Mouse (Mus musculus): Measurements from ENCODE around the gene Zc3h4. TPM values are rescaled to one million over a fixed set of nuclear protein-coding genes. Genes with fewer than 3 reads are reported as not detected.

The Zc3h4 gene
- total and polyA plus RNA-seq, 2 experiments from 2014 or later: 5.0 to 16.5 TPM

GRCm38 (mm10) chr7:16474445-16474844 lies 73.7 kb downstream of the Zc3h4 start:
- ATAC-seq (ENCODE audit: insufficient read depth, low read depth): no peak
- Histone ChIP-seq H3K9me3 (replicated peaks; ENCODE audit: control insufficient read depth, low read length) (no peaks in the 10 kb centered on the region), H3K4me2 (ENCODE audit: low read depth, low read length) (no peak overlapping the region), H3K36me3 (replicated peaks; ENCODE audit: control insufficient read depth, insufficient read depth, low read length) (no peaks in the 10 kb centered on the region), H3K27ac (ENCODE audit: low read depth) (no peak overlapping the region), H3K9ac (replicated peaks; ENCODE audit: low read depth, low read length) (no peak overlapping the region), H3K27me3 (ENCODE audit: control insufficient read depth, insufficient read depth, low read length) (peaks cover 59% of the 10 kb centered on the region), H3K4me3 (ENCODE audit: low read depth, low read length) (peak overlapping the region; percentile 27), H3K4me1 (ENCODE audit: control insufficient read depth, insufficient read depth) (no peaks in the 10 kb centered on the region; the same call in 1 of the 2 replicates)
- DNase-seq (ENCODE audit: low spot score): no peak
- WGBS: 5% methylated on average over 33 of the region's 33 CpGs
- TF ChIP-seq CTCF (IDR thresholded peaks at IDR 0.05; ENCODE audit: low read depth) (no peak), EP300 (IDR thresholded peaks at IDR 0.05; ENCODE audit: low read depth) (no peak)

- H3K36me3 ChIP-seq (replicated peaks; ENCODE audit: control insufficient read depth, insufficient read depth, low read length): no peaks in the 10 kb centered on the region
- no peak overlapping the region for H3K9ac ChIP-seq (replicated peaks; ENCODE audit: low read depth, low read length)
- H3K4me1 ChIP-seq (ENCODE audit: control insufficient read depth, insufficient read depth): no peaks in the 10 kb centered on the region; the same call in 1 of the 2 replicates
- peak overlapping the region; percentile 13; the same call in 1 of the 2 replicates for H3K4me2 ChIP-seq (ENCODE audit: low read depth, low read length)
- no peak for DNase-seq (ENCODE audit: low spot score)
- H3K27ac ChIP-seq (ENCODE audit: low read depth): no peak overlapping the region
- TF ChIP-seq EP300 (IDR thresholded peaks at IDR 0.05; ENCODE audit: low read depth) (no peak), CTCF (IDR thresholded peaks at IDR 0.05; ENCODE audit: low read depth) (no peak)
- no peaks in the 10 kb centered on the region for H3K9me3 ChIP-seq (replicated peaks; ENCODE audit: control insufficient read depth, low read length)
- ATAC-seq (ENCODE audit: insufficient read depth, low read depth): no peak
- H3K27me3 ChIP-seq (ENCODE audit: control insufficient read depth, insufficient read depth, low read length): peaks cover 59% of the 10 kb centered on the region
- peak overlapping the region; percentile 35 for H3K4me3 ChIP-seq (ENCODE audit: low read depth, low read length)
- WGBS: 3% methylated on average over 23 of the region's 23 CpGs
Observed at GRCm38 (mm10) chr7:16475321-16475720, 74.6 kb downstream of the Zc3h4 start.

GRCm38 (mm10) chr7:16475764-16476599 lies 75.3 kb downstream of the Zc3h4 start:
- peaks cover 62% of the 10 kb centered on the region for H3K27me3 ChIP-seq (ENCODE audit: control insufficient read depth, insufficient read depth, low read length)
- no peak for TF ChIP-seq EP300 (IDR thresholded peaks at IDR 0.05; ENCODE audit: low read depth)
- no peak for TF ChIP-seq CTCF (IDR thresholded peaks at IDR 0.05; ENCODE audit: low read depth)
- no peak for DNase-seq (ENCODE audit: low spot score)
- no peak overlapping the region for H3K27ac ChIP-seq (ENCODE audit: low read depth)
- no peaks in the 10 kb centered on the region for H3K36me3 ChIP-seq (replicated peaks; ENCODE audit: control insufficient read depth, insufficient read depth, low read length)
- H3K9ac ChIP-seq (replicated peaks; ENCODE audit: low read depth, low read length): no peak overlapping the region
- no peak for ATAC-seq (ENCODE audit: insufficient read depth, low read depth)
- peak overlapping the region; percentile 35 for H3K4me3 ChIP-seq (ENCODE audit: low read depth, low read length)
- no peaks in the 10 kb centered on the region; the same call in 1 of the 2 replicates for H3K4me1 ChIP-seq (ENCODE audit: control insufficient read depth, insufficient read depth)
- peak overlapping the region; percentile 54 for H3K4me2 ChIP-seq (ENCODE audit: low read depth, low read length)
- under 1% methylated on average over 41 of the region's 59 CpGs for WGBS
- no peaks in the 10 kb centered on the region for H3K9me3 ChIP-seq (replicated peaks; ENCODE audit: control insufficient read depth, low read length)

- Histone ChIP-seq H3K9ac (replicated peaks; ENCODE audit: low read depth, low read length) (no peak overlapping the region), H3K36me3 (replicated peaks; ENCODE audit: control insufficient read depth, insufficient read depth, low read length) (no peaks in the 10 kb centered on the region), H3K9me3 (replicated peaks; ENCODE audit: control insufficient read depth, low read length) (no peaks in the 10 kb centered on the region), H3K27me3 (ENCODE audit: control insufficient read depth, insufficient read depth, low read length) (peaks cover 58% of the 10 kb centered on the region), H3K4me3 (ENCODE audit: low read depth, low read length) (peak overlapping the region; percentile 35), H3K4me1 (ENCODE audit: control insufficient read depth, insufficient read depth) (no peaks in the 10 kb centered on the region; the same call in 1 of the 2 replicates), H3K4me2 (ENCODE audit: low read depth, low read length) (peak overlapping the region; percentile 54), H3K27ac (ENCODE audit: low read depth) (no peak overlapping the region)
- TF ChIP-seq CTCF (IDR thresholded peaks at IDR 0.05; ENCODE audit: low read depth): no peak
- TF ChIP-seq EP300 (IDR thresholded peaks at IDR 0.05; ENCODE audit: low read depth): no peak
- WGBS: 2% methylated on average over 30 of the region's 34 CpGs
- DNase-seq (ENCODE audit: low spot score) (no peak), ATAC-seq (ENCODE audit: insufficient read depth, low read depth) (peak; percentile 50; the same call in 1 of the 2 replicates)
Observed at GRCm38 (mm10) chr7:16476600-16476989, 75.9 kb downstream of the Zc3h4 start.

GRCm38 (mm10) chr7:16477628-16478027 lies 76.9 kb downstream of the Zc3h4 start, which contains the start of gene Npas1:
TSS of gene Npas1 (minus strand) at chr7:16477728.
- ATAC-seq (ENCODE audit: insufficient read depth, low read depth): no peak
- no peak for DNase-seq (ENCODE audit: low spot score)
- H3K4me3 ChIP-seq (ENCODE audit: low read depth, low read length): peak within 1 kb of the TSS; percentile 35
- H3K4me1 ChIP-seq (ENCODE audit: control insufficient read depth, insufficient read depth): no peaks in the 10 kb centered on the region; the same call in 1 of the 2 replicates
- peaks cover 49% of the 10 kb centered on the region for H3K27me3 ChIP-seq (ENCODE audit: control insufficient read depth, insufficient read depth, low read length)
- no peak within 1 kb of the TSS for H3K9ac ChIP-seq (replicated peaks; ENCODE audit: low read depth, low read length)
- no peaks in the 10 kb centered on the region for H3K36me3 ChIP-seq (replicated peaks; ENCODE audit: control insufficient read depth, insufficient read depth, low read length)
- no peaks in the 10 kb centered on the region for H3K9me3 ChIP-seq (replicated peaks; ENCODE audit: control insufficient read depth, low read length)
- H3K27ac ChIP-seq (ENCODE audit: low read depth): no peak within 1 kb of the TSS
- TF ChIP-seq CTCF (IDR thresholded peaks at IDR 0.05; ENCODE audit: low read depth): no peak
- TF ChIP-seq EP300 (IDR thresholded peaks at IDR 0.05; ENCODE audit: low read depth): no peak
- WGBS: 82% methylated on average over 8 of the region's 8 CpGs
- peak within 1 kb of the TSS; percentile 54 for H3K4me2 ChIP-seq (ENCODE audit: low read depth, low read length)

Other genes starting within 250 kb of the Zc3h4 start
- gene Meis3, start 225.8 kb upstream of the Zc3h4 start, total RNA-seq (2014; rRNA removed; ENCODE audit: low replicate concordance): 8.1 and 9.3 TPM in 2 replicates
- 7.7 and 9.1 TPM in 2 replicates for gene Meis3, start 225.8 kb upstream of the Zc3h4 start, polyA plus RNA-seq (2015; fragmentation: Nextera tagmentation; extraction: Ambion mirVana)
- 16.7 and 19.8 TPM in 2 replicates for gene Dhx34, start 178.9 kb upstream of the Zc3h4 start, total RNA-seq (2014; rRNA removed; ENCODE audit: low replicate concordance)
- 6.1 and 7.2 TPM in 2 replicates for gene Dhx34, start 178.9 kb upstream of the Zc3h4 start, polyA plus RNA-seq (2015; fragmentation: Nextera tagmentation; extraction: Ambion mirVana)
- gene C5ar2, start 156.8 kb upstream of the Zc3h4 start, total RNA-seq (2014; rRNA removed; ENCODE audit: low replicate concordance): 0.04 and 0.65 TPM in 2 replicates
- gene C5ar2, start 156.8 kb upstream of the Zc3h4 start, polyA plus RNA-seq (2015; fragmentation: Nextera tagmentation; extraction: Ambion mirVana): 0.60 and 0.67 TPM in 2 replicates
- gene C5ar1, start 141.4 kb upstream of the Zc3h4 start, total RNA-seq (2014; rRNA removed; ENCODE audit: low replicate concordance): 2.0 and 3.3 TPM in 2 replicates
- 1.9 and 2.2 TPM in 2 replicates for gene C5ar1, start 141.4 kb upstream of the Zc3h4 start, polyA plus RNA-seq (2015; fragmentation: Nextera tagmentation; extraction: Ambion mirVana)
- 9.8 and 10.7 TPM in 2 replicates for gene Inafm1, start 127.3 kb upstream of the Zc3h4 start, total RNA-seq (2014; rRNA removed; ENCODE audit: low replicate concordance)
- 7.7 and 9.6 TPM in 2 replicates for gene Inafm1, start 127.3 kb upstream of the Zc3h4 start, polyA plus RNA-seq (2015; fragmentation: Nextera tagmentation; extraction: Ambion mirVana)
- 5.7 and 43.7 TPM in 2 replicates for gene Ccdc9, start 114.1 kb upstream of the Zc3h4 start, total RNA-seq (2014; rRNA removed; ENCODE audit: low replicate concordance)
- gene Ccdc9, start 114.1 kb upstream of the Zc3h4 start, polyA plus RNA-seq (2015; fragmentation: Nextera tagmentation; extraction: Ambion mirVana): 4.7 and 7.2 TPM in 2 replicates
- 7.3 and 14.6 TPM in 2 replicates for gene Bbc3, start 92.5 kb upstream of the Zc3h4 start, total RNA-seq (2014; rRNA removed; ENCODE audit: low replicate concordance)
- gene Bbc3, start 92.5 kb upstream of the Zc3h4 start, polyA plus RNA-seq (2015; fragmentation: Nextera tagmentation; extraction: Ambion mirVana): 5.6 and 6.6 TPM in 2 replicates
- 41.7 and 61.2 TPM in 2 replicates for gene Sae1, start 13.1 kb upstream of the Zc3h4 start, total RNA-seq (2014; rRNA removed; ENCODE audit: low replicate concordance)
- gene Sae1, start 13.1 kb upstream of the Zc3h4 start, polyA plus RNA-seq (2015; fragmentation: Nextera tagmentation; extraction: Ambion mirVana): 101 and 102 TPM in 2 replicates
- gene Tmem160, start 51.9 kb downstream of the Zc3h4 start, total RNA-seq (2014; rRNA removed; ENCODE audit: low replicate concordance): 94.2 and 123 TPM in 2 replicates
- gene Tmem160, start 51.9 kb downstream of the Zc3h4 start, polyA plus RNA-seq (2015; fragmentation: Nextera tagmentation; extraction: Ambion mirVana): 153 and 154 TPM in 2 replicates
- not detected in 2 replicates for gene Npas1, start 76.8 kb downstream of the Zc3h4 start, total RNA-seq (2014; rRNA removed; ENCODE audit: low replicate concordance)
- gene Npas1, start 76.8 kb downstream of the Zc3h4 start, polyA plus RNA-seq (2015; fragmentation: Nextera tagmentation; extraction: Ambion mirVana): 0.18 and 0.29 TPM in 2 replicates
- 57.5 and 67.6 TPM in 2 replicates for gene Arhgap35, start 214.1 kb downstream of the Zc3h4 start, total RNA-seq (2014; rRNA removed; ENCODE audit: low replicate concordance)
- gene Arhgap35, start 214.1 kb downstream of the Zc3h4 start, polyA plus RNA-seq (2015; fragmentation: Nextera tagmentation; extraction: Ambion mirVana): 9.7 and 10.0 TPM in 2 replicates

Data from heart, postnatal 0 days (tissue).